Mouse (Mus musculus): ENCODE results near the gene Abr. TPM values are rescaled to one million over a fixed set of nuclear protein-coding genes. Genes with fewer than 3 reads are reported as not detected.

Abr gene
- total RNA-seq (2023): 10 to 100 TPM; 61.0 to 65.3 TPM

DNA sequence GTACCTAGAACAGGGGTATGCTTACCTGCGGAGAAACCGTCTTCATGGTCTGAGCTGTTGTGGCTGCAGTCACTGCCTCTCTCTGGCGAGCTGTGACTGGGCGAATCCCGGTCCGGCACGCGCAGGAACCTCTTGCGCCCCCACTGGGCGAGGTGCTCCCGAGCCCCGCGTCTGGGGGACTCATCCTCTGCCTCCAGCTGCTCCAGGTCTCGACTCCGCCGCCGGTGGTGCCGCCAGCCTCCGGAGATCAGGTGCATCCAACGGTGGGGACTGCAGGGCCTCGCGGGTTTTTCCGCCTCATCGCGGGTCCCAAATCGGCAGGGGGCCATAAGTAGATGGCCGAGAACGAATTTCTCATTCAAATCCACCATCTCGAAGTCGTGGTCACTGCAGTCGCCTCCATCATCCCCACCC, at the start of gene Abr:
TSS of gene Abr (minus strand) at position 163 of the 414 bp plus-strand sequence.

GRCm38 (mm10) chr11:76406702-76407583, 215.2 kb downstream of the Abr start, which contains the start of gene Timm22:
TSS of gene Timm22 (plus strand) at chr11:76406952.

GRCm38 (mm10) chr11:76398798-76399586, 223.1 kb downstream of the Abr start, which contains the start of gene Nxn:
TSS of gene Nxn (minus strand) at chr11:76399140.

Other genes with a start within 250 kb of the Abr start
- gene Nxn, start 223.2 kb downstream of the Abr start, total RNA-seq (2023): 1 to 10 TPM; 9.5 to 9.6 TPM
- 10 to 100 TPM; 14.3 to 20.0 TPM for gene Timm22, start 215.4 kb downstream of the Abr start, total RNA-seq (2023)
- gene Bhlha9, start 50.2 kb upstream of the Abr start, total RNA-seq (2023): not detected
- not detected for gene Trarg1, start 57.5 kb upstream of the Abr start, total RNA-seq (2023)
- 10 to 100 TPM; 41.9 to 44.7 TPM for gene Gosr1, start 141.3 kb upstream of the Abr start, total RNA-seq (2023)
- 1 to 10 TPM; 1.7 to 2.3 TPM for gene Cpd, start 224.7 kb upstream of the Abr start, total RNA-seq (2023)

Data from T-cell, adult 66 days (primary cell).